Mouse (Mus musculus): ENCODE data around the gene Foxred1. TPM values are rescaled to one million over a fixed set of nuclear protein-coding genes. Genes with fewer than 3 reads are reported as not detected.

Gene Foxred1
- polyA plus RNA-seq, 1 experiment from 2014 or later: 40.4 TPM

GRCm38 (mm10) chr9:35198351-35198750, 12.5 kb downstream of the Foxred1 start:
- 69% methylated on average over 10 of the region's 10 CpGs for WGBS
- no peak overlapping the region for H3K4me3 ChIP-seq (replicated peaks; ENCODE audit: low read length)
- H3K27me3 ChIP-seq (ENCODE audit: control insufficient read depth, insufficient read depth, low read length): no peaks in the 10 kb centered on the region
- ATAC-seq (ENCODE audit: low FRiP score) (no peak), DNase-seq (ENCODE audit: low spot score) (no peak)
- no peaks in the 10 kb centered on the region for H3K36me3 ChIP-seq (replicated peaks; ENCODE audit: control insufficient read depth, insufficient read depth)
- no peak overlapping the region for H3K4me2 ChIP-seq (replicated peaks)
- H3K9ac ChIP-seq: no peak overlapping the region
- no peak overlapping the region for H3K27ac ChIP-seq
- H3K9me3 ChIP-seq (ENCODE audit: control insufficient read depth, low read length): no peaks in the 10 kb centered on the region
- peaks cover 9% of the 10 kb centered on the region; the same call in 1 of the 2 replicates for H3K4me1 ChIP-seq (replicated peaks; ENCODE audit: control insufficient read depth, insufficient read depth, low read length)

- WGBS: 91% methylated on average over 3 of the region's 3 CpGs
- no peak overlapping the region for H3K9ac ChIP-seq
- no peaks in the 10 kb centered on the region for H3K36me3 ChIP-seq (replicated peaks; ENCODE audit: control insufficient read depth, insufficient read depth)
- no peaks in the 10 kb centered on the region for H3K9me3 ChIP-seq (ENCODE audit: control insufficient read depth, low read length)
- H3K27me3 ChIP-seq (ENCODE audit: control insufficient read depth, insufficient read depth, low read length): no peaks in the 10 kb centered on the region
- no peak overlapping the region for H3K4me2 ChIP-seq (replicated peaks)
- peaks cover 13% of the 10 kb centered on the region; the same call in 1 of the 2 replicates for H3K4me1 ChIP-seq (replicated peaks; ENCODE audit: control insufficient read depth, insufficient read depth, low read length)
- no peak overlapping the region for H3K27ac ChIP-seq
- DNase-seq (ENCODE audit: low spot score): no peak
- no peak overlapping the region for H3K4me3 ChIP-seq (replicated peaks; ENCODE audit: low read length)
- ATAC-seq (ENCODE audit: low FRiP score): no peak
Measured at GRCm38 (mm10) chr9:35197625-35198024, 13.2 kb downstream of the Foxred1 start.

- 96% methylated on average over 3 of the region's 3 CpGs for WGBS
- Histone ChIP-seq H3K4me2 (replicated peaks) (no peak overlapping the region), H3K27me3 (ENCODE audit: control insufficient read depth, insufficient read depth, low read length) (no peaks in the 10 kb centered on the region), H3K4me3 (replicated peaks; ENCODE audit: low read length) (no peak overlapping the region), H3K36me3 (replicated peaks; ENCODE audit: control insufficient read depth, insufficient read depth) (0 out of 2 replicates have a peak, but pooled peaks cover 3% of the 10 kb centered on the region), H3K9me3 (ENCODE audit: control insufficient read depth, low read length) (no peaks in the 10 kb centered on the region), H3K4me1 (replicated peaks; ENCODE audit: control insufficient read depth, insufficient read depth, low read length) (0 out of 2 replicates have a peak, but pooled peaks cover 5% of the 10 kb centered on the region), H3K27ac (no peak overlapping the region), H3K9ac (no peak overlapping the region)
- DNase-seq (ENCODE audit: low spot score) (no peak), ATAC-seq (ENCODE audit: low FRiP score) (no peak)
Measured at GRCm38 (mm10) chr9:35194048-35194447, 16.8 kb downstream of the Foxred1 start.

- Histone ChIP-seq H3K27me3 (ENCODE audit: control insufficient read depth, insufficient read depth, low read length) (no peaks in the 10 kb centered on the region), H3K4me1 (replicated peaks; ENCODE audit: control insufficient read depth, insufficient read depth, low read length) (0 out of 2 replicates have a peak, but pooled peaks cover 5% of the 10 kb centered on the region), H3K27ac (no peak overlapping the region), H3K9ac (no peak overlapping the region), H3K4me3 (replicated peaks; ENCODE audit: low read length) (no peak overlapping the region), H3K36me3 (replicated peaks; ENCODE audit: control insufficient read depth, insufficient read depth) (0 out of 2 replicates have a peak, but pooled peaks cover 3% of the 10 kb centered on the region), H3K4me2 (replicated peaks) (no peak overlapping the region), H3K9me3 (ENCODE audit: control insufficient read depth, low read length) (no peaks in the 10 kb centered on the region)
- ATAC-seq (ENCODE audit: low FRiP score) (no peak), DNase-seq (ENCODE audit: low spot score) (no peak)
- WGBS: 73% methylated on average over 11 of the region's 11 CpGs
Measured at GRCm38 (mm10) chr9:35192983-35193542, 17.8 kb downstream of the Foxred1 start.

GRCm38 (mm10) chr9:35188700-35189099, 22.2 kb downstream of the Foxred1 start:
- ATAC-seq (ENCODE audit: low FRiP score) (peak; percentile 71; the same call in 1 of the 2 replicates), DNase-seq (ENCODE audit: low spot score) (peak; percentile 62)
- Histone ChIP-seq H3K9ac (no peak overlapping the region), H3K4me2 (replicated peaks) (no peak overlapping the region), H3K27me3 (ENCODE audit: control insufficient read depth, insufficient read depth, low read length) (no peaks in the 10 kb centered on the region), H3K36me3 (replicated peaks; ENCODE audit: control insufficient read depth, insufficient read depth) (0 out of 2 replicates have a peak, but pooled peaks cover 3% of the 10 kb centered on the region), H3K4me3 (replicated peaks; ENCODE audit: low read length) (no peak overlapping the region), H3K9me3 (ENCODE audit: control insufficient read depth, low read length) (no peaks in the 10 kb centered on the region), H3K27ac (no peak overlapping the region), H3K4me1 (replicated peaks; ENCODE audit: control insufficient read depth, insufficient read depth, low read length) (0 out of 2 replicates have a peak, but pooled peaks cover 5% of the 10 kb centered on the region)
- WGBS: 55% methylated on average over 22 of the region's 22 CpGs

- no peak overlapping the region for H3K27ac ChIP-seq
- 0 out of 2 replicates have a peak, but pooled peaks cover 3% of the 10 kb centered on the region for H3K36me3 ChIP-seq (replicated peaks; ENCODE audit: control insufficient read depth, insufficient read depth)
- no peaks in the 10 kb centered on the region for H3K4me1 ChIP-seq (replicated peaks; ENCODE audit: control insufficient read depth, insufficient read depth, low read length)
- no peak overlapping the region for H3K4me2 ChIP-seq (replicated peaks)
- no peak overlapping the region for H3K9ac ChIP-seq
- H3K9me3 ChIP-seq (ENCODE audit: control insufficient read depth, low read length): no peaks in the 10 kb centered on the region
- ATAC-seq (ENCODE audit: low FRiP score) (no peak), DNase-seq (ENCODE audit: low spot score) (no peak)
- no peaks in the 10 kb centered on the region for H3K27me3 ChIP-seq (ENCODE audit: control insufficient read depth, insufficient read depth, low read length)
- no peak overlapping the region for H3K4me3 ChIP-seq (replicated peaks; ENCODE audit: low read length)
- 86% methylated on average over 10 of the region's 10 CpGs for WGBS
Measured at GRCm38 (mm10) chr9:35187351-35187903, 23.4 kb downstream of the Foxred1 start.

- no peak for ATAC-seq (ENCODE audit: low FRiP score)
- no peaks in the 10 kb centered on the region for H3K27me3 ChIP-seq (ENCODE audit: control insufficient read depth, insufficient read depth, low read length)
- H3K4me2 ChIP-seq (replicated peaks): no peak overlapping the region
- H3K9ac ChIP-seq: no peak overlapping the region
- no peak for DNase-seq (ENCODE audit: low spot score)
- H3K4me3 ChIP-seq (replicated peaks; ENCODE audit: low read length): no peak overlapping the region
- no peak overlapping the region for H3K27ac ChIP-seq
- H3K36me3 ChIP-seq (replicated peaks; ENCODE audit: control insufficient read depth, insufficient read depth): 0 out of 2 replicates have a peak, but pooled peaks cover 3% of the 10 kb centered on the region
- H3K4me1 ChIP-seq (replicated peaks; ENCODE audit: control insufficient read depth, insufficient read depth, low read length): no peaks in the 10 kb centered on the region
- no peaks in the 10 kb centered on the region for H3K9me3 ChIP-seq (ENCODE audit: control insufficient read depth, low read length)
- 83% methylated on average over 3 of the region's 4 CpGs for WGBS
Measured at GRCm38 (mm10) chr9:35186430-35186829, 24.4 kb downstream of the Foxred1 start.

- H3K9me3 ChIP-seq (ENCODE audit: control insufficient read depth, low read length): no peaks in the 10 kb centered on the region
- no peak overlapping the region for H3K9ac ChIP-seq
- 76% methylated on average over 5 of the region's 5 CpGs for WGBS
- DNase-seq (ENCODE audit: low spot score): no peak
- no peaks in the 10 kb centered on the region for H3K4me1 ChIP-seq (replicated peaks; ENCODE audit: control insufficient read depth, insufficient read depth, low read length)
- no peak overlapping the region for H3K4me2 ChIP-seq (replicated peaks)
- H3K4me3 ChIP-seq (replicated peaks; ENCODE audit: low read length): no peak overlapping the region
- H3K27ac ChIP-seq: no peak overlapping the region
- no peak for ATAC-seq (ENCODE audit: low FRiP score)
- H3K27me3 ChIP-seq (ENCODE audit: control insufficient read depth, insufficient read depth, low read length): no peaks in the 10 kb centered on the region
- H3K36me3 ChIP-seq (replicated peaks; ENCODE audit: control insufficient read depth, insufficient read depth): no peaks in the 10 kb centered on the region
Measured at GRCm38 (mm10) chr9:35183359-35183758, 27.5 kb downstream of the Foxred1 start.

- no peak for DNase-seq (ENCODE audit: low spot score)
- Histone ChIP-seq H3K9ac (no peak overlapping the region), H3K27ac (no peak overlapping the region), H3K4me2 (replicated peaks) (no peak overlapping the region), H3K9me3 (ENCODE audit: control insufficient read depth, low read length) (no peaks in the 10 kb centered on the region), H3K27me3 (ENCODE audit: control insufficient read depth, insufficient read depth, low read length) (no peaks in the 10 kb centered on the region), H3K36me3 (replicated peaks; ENCODE audit: control insufficient read depth, insufficient read depth) (no peaks in the 10 kb centered on the region), H3K4me1 (replicated peaks; ENCODE audit: control insufficient read depth, insufficient read depth, low read length) (no peaks in the 10 kb centered on the region), H3K4me3 (replicated peaks; ENCODE audit: low read length) (no peak overlapping the region)
- WGBS: 80% methylated on average over 2 of the region's 2 CpGs
- no peak for ATAC-seq (ENCODE audit: low FRiP score)
Measured at GRCm38 (mm10) chr9:35182832-35183231, 28.0 kb downstream of the Foxred1 start.
